Mouse (Mus musculus) kidney, embryonic 14.5 days (tissue): Measurements from ENCODE around the gene Abhd17a. TPM values are rescaled to one million over a fixed set of nuclear protein-coding genes. Genes with fewer than 3 reads are reported as not detected.

Experiments used
- ATAC-seq: fragments of 200-750 bp; cut with Nextera tagmentation; 2 replicates; pipeline ENCODE4 v1.8.0; 2017; ENCODE audit warnings: moderate number of reproducible peaks, mild to moderate bottlenecking, moderate TSS enrichment, moderate library complexity; ENCODE audit not compliant: low FRiP score, low TSS enrichment
- H3K27ac ChIP-seq: fragments of 300-500 bp; sonication (generic); 2 replicates; pipeline ENCODE4 v1.5.1; 2014; ENCODE audit warnings: low read depth, mild to moderate bottlenecking, low read length, moderate library complexity, mixed read lengths
- H3K27me3 ChIP-seq: fragments of 300-500 bp; sonication (generic); 2 replicates; pipeline ENCODE4 v1.6.1; 2014; ENCODE audit warnings: mild to moderate bottlenecking, low read length; ENCODE audit not compliant: control insufficient read depth, insufficient read depth
- H3K36me3 ChIP-seq: fragments of 300-500 bp; sonication (generic); 2 replicates; pipeline ENCODE4 v1.6.1; 2014; ENCODE audit warnings: low read length, mixed read lengths; ENCODE audit not compliant: control insufficient read depth, insufficient read depth
- H3K4me1 ChIP-seq: fragments of 300-500 bp; sonication (generic); 2 replicates; pipeline ENCODE4 v1.6.1; 2014; ENCODE audit warnings: low read length, mixed read lengths; ENCODE audit not compliant: control insufficient read depth, insufficient read depth
- H3K4me2 ChIP-seq: fragments of 300-500 bp; sonication (generic); replicated peaks from 2 replicates; pipeline ENCODE4 v1.6.1; 2014; ENCODE audit warnings: low read depth, mild to moderate bottlenecking, low read length
- H3K4me3 ChIP-seq: fragments of 300-500 bp; sonication (generic); 2 replicates; pipeline ENCODE4 v1.5.1; 2014; ENCODE audit warnings: mild to moderate bottlenecking, low read length
- H3K9ac ChIP-seq: fragments of 300-500 bp; sonication (generic); 2 replicates; pipeline ENCODE4 v1.6.1; 2014; ENCODE audit warnings: low read depth, mild to moderate bottlenecking, low read length, moderate library complexity
- H3K9me3 ChIP-seq: fragments of 300-500 bp; sonication (generic); 2 replicates; pipeline ENCODE4 v1.6.1; 2016; ENCODE audit warnings: low read length; ENCODE audit not compliant: control insufficient read depth
- WGBS: fragments of 180-500 bp; shearing (Covaris S2); extraction: QIAGEN DNeasy Blood & Tissue Kit; methylation state at CpG from one replicate; pipeline ENCODE4 v1.1.7; 2014; 5-methylcytosine and 5-hydroxymethylcytosine counted together
- polyA plus RNA-seq: library from polyadenylated mRNA; unstranded; fragments of >200 nt; fragmentation: Nextera tagmentation; extraction: Ambion mirVana; gene quantifications from 2 replicates; pipeline ENCODE4 v1.2.1, GENCODE M21; 2014

The Abhd17a gene
- polyA plus RNA-seq, 1 experiment from 2014 or later = 125 TPM

DNA sequence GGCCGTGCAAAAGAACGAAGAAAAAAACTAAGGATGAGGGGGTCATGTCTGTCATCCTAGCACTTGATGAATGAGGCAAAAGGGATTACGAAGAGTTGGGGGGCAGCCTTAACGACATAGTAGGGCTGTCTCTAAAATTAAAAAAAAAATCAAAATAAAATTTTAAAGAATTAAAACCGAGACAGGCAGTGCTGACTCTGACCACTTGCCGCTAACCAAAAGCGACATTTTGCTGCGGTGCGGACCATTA is 31.5 kb upstream of the Abhd17a start:
- H3K4me2 ChIP-seq = peak overlapping the region; percentile 82
- peak overlapping the region; percentile 52 for H3K9ac ChIP-seq
- WGBS = 4% methylated on average over 9 of the region's 9 CpGs
- peak overlapping the region; percentile 74 for H3K4me3 ChIP-seq
- H3K27me3 ChIP-seq = no peaks in the 10 kb centered on the region
- no peaks in the 10 kb centered on the region for H3K9me3 ChIP-seq
- H3K27ac ChIP-seq = peak overlapping the region; percentile 95
- H3K4me1 ChIP-seq = peaks cover 30% of the 10 kb centered on the region
- H3K36me3 ChIP-seq = peaks cover 4% of the 10 kb centered on the region; the same call in 1 of the 2 replicates
- no peak for ATAC-seq

DNA sequence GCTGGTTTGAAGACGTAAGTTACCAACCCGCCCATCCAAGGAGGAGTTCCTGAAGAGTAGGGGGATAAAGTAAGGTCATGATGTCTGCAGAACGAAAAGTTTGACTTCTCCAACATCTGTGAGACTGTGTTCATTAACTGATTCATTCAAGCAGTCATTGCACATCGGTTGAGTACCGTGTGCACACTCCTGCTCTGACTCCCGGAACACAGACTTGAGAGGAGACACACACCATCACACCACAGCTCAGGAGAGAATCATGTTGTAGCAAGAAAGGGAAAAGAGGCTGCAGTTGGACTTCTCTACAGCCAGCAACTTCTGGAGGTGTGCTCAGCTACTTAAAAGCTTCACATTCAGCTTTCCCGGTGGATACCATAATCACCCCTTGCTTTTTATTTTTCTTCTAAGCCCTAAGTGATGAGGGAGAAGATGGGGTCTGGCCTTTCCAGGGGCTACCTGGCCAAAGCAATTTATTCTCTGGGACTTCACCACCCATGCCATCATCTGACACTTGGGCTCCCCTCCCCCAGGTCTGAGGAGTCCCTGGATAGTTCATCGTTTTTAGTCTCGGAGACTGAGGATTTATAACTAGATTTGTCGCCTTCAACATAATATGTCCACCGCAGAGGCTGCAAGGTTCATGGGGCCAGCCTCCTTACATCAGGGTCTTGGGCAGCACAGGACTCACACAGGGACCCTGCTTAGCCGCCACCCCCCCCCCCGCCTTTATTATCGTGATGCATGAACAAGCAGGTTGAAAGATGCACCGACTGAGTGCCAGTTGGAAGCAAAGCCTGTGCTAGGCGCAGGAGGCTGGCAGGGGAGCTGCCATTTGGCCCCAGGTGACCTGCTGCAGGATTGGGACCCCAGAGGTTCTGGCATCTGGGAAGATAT is 30.9 kb upstream of the Abhd17a start:
- Histone ChIP-seq H3K9ac (peak overlapping the region; percentile 52), H3K27ac (peak overlapping the region; percentile 95), H3K27me3 (no peaks in the 10 kb centered on the region), H3K36me3 (peaks cover 5% of the 10 kb centered on the region), H3K9me3 (no peaks in the 10 kb centered on the region), H3K4me3 (peak overlapping the region; percentile 74), H3K4me1 (peaks cover 26% of the 10 kb centered on the region), H3K4me2 (peak overlapping the region; percentile 82)
- ATAC-seq = no peak
- 43% methylated on average over 16 of the region's 16 CpGs for WGBS

DNA sequence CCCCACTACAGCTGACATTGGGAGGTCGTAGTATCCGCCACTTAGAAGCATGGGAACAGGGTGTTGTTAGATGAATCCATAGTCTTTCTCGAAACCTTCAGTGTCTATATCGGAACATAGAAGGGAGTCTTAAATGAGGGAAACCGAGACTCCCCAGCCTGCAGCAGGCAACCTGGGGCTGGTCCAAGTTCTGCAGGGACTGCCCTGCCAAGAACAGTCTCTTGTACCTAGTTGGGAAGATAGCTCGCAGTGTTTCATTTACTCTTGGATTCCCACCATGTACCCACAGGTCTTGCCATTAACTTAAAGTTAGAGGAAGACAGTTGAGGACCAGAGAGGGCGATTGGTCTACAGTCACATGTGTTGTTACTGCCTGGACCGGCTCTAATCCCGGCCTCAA is 30.2 kb upstream of the Abhd17a start:
- Histone ChIP-seq H3K36me3 (peaks cover 7% of the 10 kb centered on the region), H3K27ac (no peak overlapping the region), H3K4me3 (no peak overlapping the region), H3K27me3 (no peaks in the 10 kb centered on the region), H3K4me2 (no peak overlapping the region), H3K4me1 (peaks cover 20% of the 10 kb centered on the region), H3K9me3 (no peaks in the 10 kb centered on the region), H3K9ac (no peak overlapping the region)
- no peak for ATAC-seq
- 87% methylated on average over 9 of the region's 9 CpGs for WGBS

DNA sequence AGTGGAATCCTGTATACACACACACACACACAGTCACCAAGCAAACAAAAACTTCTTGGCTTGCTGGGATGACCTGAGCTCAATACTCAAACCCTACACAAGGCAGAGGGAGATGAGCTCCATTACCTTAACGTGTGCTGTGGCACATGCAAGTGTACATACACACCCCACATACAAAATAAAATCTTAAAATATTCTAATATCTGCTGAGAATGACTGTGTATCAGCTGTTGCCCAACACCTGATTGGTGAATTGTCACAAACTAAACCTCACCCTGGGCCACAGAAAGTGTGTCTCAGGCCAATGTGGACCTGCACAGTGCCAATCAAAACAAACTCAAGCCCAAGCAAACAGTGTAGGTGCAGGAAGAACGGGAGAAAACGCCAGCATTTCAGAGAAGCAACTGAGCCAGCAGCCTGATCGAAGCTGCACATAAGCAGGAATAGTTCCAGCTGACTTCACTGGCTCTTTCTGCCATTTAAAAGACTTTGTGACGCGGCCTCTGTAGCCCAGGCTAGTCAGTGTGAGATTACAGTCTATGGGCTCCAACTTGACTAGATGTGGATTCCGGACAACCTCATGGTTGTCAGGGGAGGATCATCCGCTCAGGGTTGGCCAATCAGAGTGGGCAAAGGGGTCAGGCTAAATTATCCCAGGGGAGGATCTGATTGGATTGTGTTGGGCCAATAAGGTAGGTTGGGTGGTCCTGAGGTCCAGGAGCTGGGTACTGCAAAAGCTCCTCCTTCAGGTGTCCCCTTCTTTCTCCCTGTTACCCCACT is 29.5 kb upstream of the Abhd17a start:
- H3K4me1 ChIP-seq = peaks cover 13% of the 10 kb centered on the region
- no peak overlapping the region for H3K4me3 ChIP-seq
- no peak overlapping the region for H3K27ac ChIP-seq
- no peaks in the 10 kb centered on the region for H3K27me3 ChIP-seq
- no peak for ATAC-seq
- H3K36me3 ChIP-seq = peaks cover 14% of the 10 kb centered on the region
- H3K4me2 ChIP-seq = no peak overlapping the region
- no peak overlapping the region for H3K9ac ChIP-seq
- H3K9me3 ChIP-seq = no peaks in the 10 kb centered on the region
- 27% methylated on average over 8 of the region's 8 CpGs for WGBS

DNA sequence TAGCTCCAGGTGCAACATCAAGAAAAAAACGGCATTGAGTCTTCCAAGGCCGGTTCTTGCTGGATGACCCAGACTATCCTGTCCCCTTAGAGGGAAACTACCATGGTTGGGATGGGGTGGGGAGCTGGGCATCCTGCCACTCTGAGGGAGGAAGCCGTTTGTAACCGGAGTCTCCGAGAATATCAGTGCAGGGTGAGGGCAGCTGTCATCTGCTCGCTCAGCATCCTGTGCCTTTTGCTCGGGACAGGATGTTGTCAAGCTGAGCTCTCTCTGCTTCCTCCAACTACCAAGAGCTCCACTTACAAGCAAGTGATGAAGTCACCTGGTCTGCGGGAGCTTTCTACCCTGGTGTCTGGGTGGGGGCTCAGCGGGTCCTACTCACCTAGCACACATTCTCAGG is 28.0 kb upstream of the Abhd17a start:
- ATAC-seq = no peak
- no peak overlapping the region for H3K9ac ChIP-seq
- no peaks in the 10 kb centered on the region for H3K27me3 ChIP-seq
- H3K9me3 ChIP-seq = no peaks in the 10 kb centered on the region
- H3K4me3 ChIP-seq = no peak overlapping the region
- 60% methylated on average over 9 of the region's 9 CpGs for WGBS
- H3K27ac ChIP-seq = no peak overlapping the region
- H3K36me3 ChIP-seq = peaks cover 27% of the 10 kb centered on the region
- H3K4me1 ChIP-seq = peaks cover 3% of the 10 kb centered on the region; the same call in 1 of the 2 replicates
- H3K4me2 ChIP-seq = no peak overlapping the region

DNA sequence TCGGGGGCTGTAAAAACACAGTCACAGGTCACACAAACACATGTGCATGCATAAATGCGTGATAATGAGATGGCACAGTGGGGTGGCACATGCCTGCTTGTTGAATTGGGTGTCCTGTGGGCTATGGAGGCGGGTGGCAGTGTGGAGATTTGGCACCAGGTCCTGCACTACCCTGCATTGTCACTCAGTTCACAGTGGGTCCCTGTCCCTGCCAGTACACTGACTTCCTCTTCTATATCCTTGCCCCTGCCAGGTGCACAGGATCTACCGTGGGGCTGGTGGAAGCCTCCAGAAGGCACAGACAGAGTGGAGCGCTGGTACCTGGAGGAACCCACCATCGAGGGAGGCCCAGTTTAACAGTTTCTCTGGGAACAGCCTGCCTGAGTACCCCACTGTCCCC is 24.2 kb upstream of the Abhd17a start:
- Histone ChIP-seq H3K4me1 (no peaks in the 10 kb centered on the region), H3K4me2 (no peak overlapping the region), H3K4me3 (no peak overlapping the region), H3K27me3 (no peaks in the 10 kb centered on the region), H3K27ac (no peak overlapping the region), H3K9me3 (no peaks in the 10 kb centered on the region), H3K9ac (no peak overlapping the region), H3K36me3 (peaks cover 44% of the 10 kb centered on the region)
- no peak for ATAC-seq
- 89% methylated on average over 6 of the region's 6 CpGs for WGBS

DNA sequence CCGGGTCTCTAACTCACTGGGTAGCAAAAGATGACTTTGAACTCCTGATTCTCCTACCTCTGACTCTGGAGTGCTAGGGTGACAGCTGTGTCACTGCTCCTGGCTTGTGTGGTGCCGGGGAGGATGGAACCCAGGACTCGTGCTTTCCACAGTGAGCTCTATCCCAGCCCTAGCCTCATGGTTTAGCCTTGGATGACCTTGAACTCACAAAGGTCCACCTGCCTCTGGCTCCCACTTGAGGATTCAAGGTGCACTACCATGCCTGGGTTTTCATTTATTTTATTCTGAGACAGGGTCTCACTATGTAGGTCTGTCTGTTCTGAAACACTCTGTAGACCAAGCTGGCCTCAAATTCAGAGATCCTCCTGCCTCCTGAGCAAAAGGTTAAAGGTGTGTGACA is 23.7 kb upstream of the Abhd17a start:
- Histone ChIP-seq H3K27me3 (no peaks in the 10 kb centered on the region), H3K9me3 (no peaks in the 10 kb centered on the region), H3K9ac (no peak overlapping the region), H3K36me3 (peaks cover 48% of the 10 kb centered on the region), H3K4me2 (no peak overlapping the region), H3K27ac (no peak overlapping the region), H3K4me3 (no peak overlapping the region), H3K4me1 (no peaks in the 10 kb centered on the region)
- no peak for ATAC-seq
- 91% methylated on average over 3 of the region's 3 CpGs for WGBS

DNA sequence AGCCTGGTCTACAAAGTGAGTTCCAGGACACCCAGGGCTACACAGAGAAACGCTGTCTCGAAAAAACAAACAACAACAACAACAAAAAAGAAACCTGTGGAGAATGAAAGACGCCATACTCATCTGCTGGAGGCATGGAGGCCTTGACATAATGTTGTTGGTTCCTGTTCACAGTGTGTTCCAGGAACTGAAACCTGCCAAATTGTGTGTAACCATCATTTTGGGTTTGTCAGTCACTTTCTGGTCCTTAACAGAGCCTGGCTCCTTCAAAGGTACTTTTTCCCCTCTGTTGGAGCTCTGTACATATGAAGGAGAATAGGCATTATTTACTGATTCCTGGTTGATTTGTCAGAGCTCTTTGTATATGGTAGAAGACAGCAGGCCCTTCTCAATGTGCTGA is 21.8 kb upstream of the Abhd17a start:
- no peak overlapping the region for H3K4me2 ChIP-seq
- no peaks in the 10 kb centered on the region for H3K9me3 ChIP-seq
- no peaks in the 10 kb centered on the region for H3K27me3 ChIP-seq
- H3K27ac ChIP-seq = no peak overlapping the region
- H3K9ac ChIP-seq = no peak overlapping the region
- ATAC-seq = no peak
- peaks cover 67% of the 10 kb centered on the region for H3K36me3 ChIP-seq
- H3K4me1 ChIP-seq = no peaks in the 10 kb centered on the region
- whole genome bisulfite sequencing = 94% methylated on average over 3 of the region's 3 CpGs
- H3K4me3 ChIP-seq = no peak overlapping the region

DNA sequence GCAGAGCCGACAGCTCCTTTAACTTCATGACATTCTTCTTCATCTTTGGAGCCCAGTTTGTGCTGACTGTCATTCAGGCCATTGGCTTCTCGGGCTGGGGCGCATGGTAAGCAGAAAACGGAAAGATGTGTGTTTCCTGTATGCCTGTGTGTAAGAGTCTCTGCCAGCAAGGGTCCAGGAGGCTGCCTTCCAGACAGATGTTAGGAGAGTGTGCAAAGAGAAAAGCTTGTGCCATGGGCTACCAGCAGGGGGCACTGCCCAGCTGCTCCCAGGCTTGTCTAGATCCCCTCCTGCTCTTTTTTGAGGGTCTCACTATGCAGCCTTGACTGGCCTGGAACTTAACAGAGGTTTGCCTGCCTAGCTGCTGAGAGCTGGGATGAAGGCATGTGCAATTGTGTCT is 20.9 kb upstream of the Abhd17a start:
- no peak overlapping the region for H3K4me2 ChIP-seq
- H3K9ac ChIP-seq = no peak overlapping the region
- H3K36me3 ChIP-seq = peaks cover 71% of the 10 kb centered on the region
- H3K27me3 ChIP-seq = no peaks in the 10 kb centered on the region
- 76% methylated on average over 4 of the region's 4 CpGs for WGBS
- H3K27ac ChIP-seq = no peak overlapping the region
- no peaks in the 10 kb centered on the region for H3K9me3 ChIP-seq
- no peaks in the 10 kb centered on the region for H3K4me1 ChIP-seq
- no peak overlapping the region for H3K4me3 ChIP-seq
- no peak for ATAC-seq
